Mouse (Mus musculus) spleen, adult 2 months (tissue): ENCODE data around the gene Ngdn. TPM values are rescaled to one million over a fixed set of nuclear protein-coding genes. Genes with fewer than 3 reads are reported as not detected.
"Not testable (repeated sequence)": the region's sequence is repeated elsewhere in the genome, so short reads cannot be mapped to it uniquely, and the experiment has no call there.

Experiments
- DNase-seq, 2 experiments: peaks; one replicate each; pipeline versions ENCODE4 v3.0.0 to v3.0.0-alpha.2; 2012 to 2021; ENCODE audit warnings: low spot score in 2 of 2, low read depth in 1 of 2
- H3K27ac ChIP-seq: fragments of 200-500 bp; 2 replicates; pipeline ENCODE4 v1.5.1; 2012; ENCODE audit warnings: low read length, inconsistent platforms; ENCODE audit not compliant: insufficient read depth
- H3K27me3 ChIP-seq: fragments of 200-500 bp; 2 replicates; pipeline ENCODE4 v1.6.1; 2012; ENCODE audit warnings: mild to moderate bottlenecking, moderate library complexity, low read length, inconsistent platforms; ENCODE audit not compliant: control insufficient read depth, insufficient read depth
- H3K36me3 ChIP-seq: fragments of 200-500 bp; 2 replicates; pipeline ENCODE4 v1.6.1; 2012; ENCODE audit warnings: mild to moderate bottlenecking, low read length, inconsistent platforms; ENCODE audit not compliant: control insufficient read depth, insufficient read depth
- H3K4me1 ChIP-seq: fragments of 200-500 bp; 2 replicates; pipeline ENCODE4 v1.6.1; 2011; ENCODE audit warnings: inconsistent platforms; ENCODE audit not compliant: control insufficient read depth, insufficient read depth, insufficient read length
- H3K4me3 ChIP-seq: fragments of 200-500 bp; 2 replicates; pipeline ENCODE4 v1.5.1; 2011; ENCODE audit warnings: mild to moderate bottlenecking, inconsistent platforms; ENCODE audit not compliant: insufficient read depth, insufficient read length; ENCODE audit errors: extremely low read depth
- CTCF ChIP-seq: fragments of 200-500 bp; IDR thresholded peaks from 2 replicates; pipeline ENCODE4 v1.5.1; 2011; ENCODE audit warnings: mild to moderate bottlenecking, inconsistent platforms; ENCODE audit not compliant: insufficient read depth, insufficient read length, insufficient replicate concordance; ENCODE audit errors: extremely low read depth
- POLR2A ChIP-seq: fragments of 200-500 bp; IDR thresholded peaks from 2 replicates; pipeline ENCODE4 v1.6.1; 2011; ENCODE audit warnings: low read depth, low read length, inconsistent platforms
- WGBS: fragments of 180-500 bp; shearing (Covaris S2); methylation state at CpG from one replicate; pipeline ENCODE4 v1.1.7; 2018; 5-methylcytosine and 5-hydroxymethylcytosine counted together
- polyA plus RNA-seq: library from polyadenylated mRNA; depleted of rRNA; stranded (reverse); fragments of >200 nt; gene quantifications from 2 replicates; pipeline ENCODE4 v1.2.3, GENCODE M21; 2012

Ngdn gene
- polyA plus RNA-seq, 1 experiment = 10.4 TPM

DNA sequence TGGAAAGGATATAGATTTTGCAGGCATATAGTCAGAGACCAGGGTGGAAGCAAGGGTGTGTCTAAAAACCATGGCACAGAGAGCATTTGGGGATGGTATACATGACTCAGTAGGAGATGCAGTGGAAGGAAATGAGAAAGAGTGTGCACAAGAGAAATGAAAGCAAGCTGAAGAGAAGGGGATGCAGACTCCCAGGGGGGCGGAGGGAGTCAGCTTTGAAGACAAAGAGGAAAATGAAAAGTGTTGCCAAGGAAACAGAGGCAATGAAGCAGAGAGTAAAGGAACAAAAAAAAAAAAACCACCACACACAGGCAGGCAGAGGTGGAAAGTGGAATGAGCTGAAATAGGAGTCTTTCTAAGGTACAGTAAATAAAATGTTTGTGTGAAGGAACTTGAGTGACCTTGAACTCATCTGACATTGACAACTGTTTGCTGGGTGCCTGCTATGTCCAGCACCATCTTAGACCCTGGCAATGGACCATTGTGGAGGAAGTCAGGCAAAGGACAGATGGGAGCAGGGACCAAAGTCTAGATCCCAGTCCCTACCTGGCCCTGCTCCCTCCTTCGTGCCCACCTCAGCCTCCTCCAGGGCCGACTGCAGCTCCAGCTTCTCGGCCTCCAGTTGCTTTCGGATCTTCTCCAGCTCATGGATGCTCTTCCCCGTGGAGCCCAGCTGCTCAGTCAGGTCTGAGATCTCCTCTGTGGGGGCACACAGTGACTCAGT is 41.0 kb upstream of the Ngdn start:
- no peaks in the 10 kb centered on the region for H3K27me3 ChIP-seq
- no peak overlapping the region for H3K4me3 ChIP-seq
- H3K4me1 ChIP-seq = no peaks in the 10 kb centered on the region
- H3K36me3 ChIP-seq = no peaks in the 10 kb centered on the region
- H3K27ac ChIP-seq = no peak overlapping the region
- TF ChIP-seq POLR2A (no peak), CTCF (no peak)
- DNase-seq = no peak
- WGBS = 78% methylated on average over 6 of the region's 6 CpGs

DNA sequence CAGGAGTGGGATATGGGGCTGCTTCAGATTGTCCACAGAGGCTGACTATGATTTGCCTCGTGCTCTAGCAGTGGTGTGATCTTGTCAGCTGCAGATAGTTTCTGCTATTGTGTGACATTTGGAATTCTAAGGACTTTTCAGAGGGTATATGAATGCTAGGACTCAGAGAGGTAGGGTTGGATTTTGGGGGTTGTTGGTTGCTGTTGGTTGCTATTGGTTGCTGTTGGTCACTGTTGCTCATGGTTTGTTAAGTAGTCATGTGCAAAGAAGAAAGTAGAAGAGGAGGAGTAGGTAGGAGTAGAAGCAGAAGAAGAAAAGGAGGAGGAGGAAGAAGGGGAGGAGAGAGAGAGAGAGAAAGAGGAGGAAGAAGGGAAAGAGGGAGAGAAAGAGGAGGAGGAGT is 38.6 kb upstream of the Ngdn start, which contains the start of gene Gm17428:
Gene Gm17428 (plus strand): TSS at position 301 of the 400 bp plus-strand sequence.
- Histone ChIP-seq H3K4me3 (no peak within 1 kb of the TSS), H3K4me1 (no peaks in the 10 kb centered on the region), H3K27ac (no peak within 1 kb of the TSS), H3K27me3 (no peaks in the 10 kb centered on the region), H3K36me3 (no peaks in the 10 kb centered on the region)
- DNase-seq = no peak
- TF ChIP-seq POLR2A (no peak), CTCF (no peak)
- WGBS = 68% methylated on average over 1 of the region's 1 CpGs

- H3K27ac ChIP-seq = no peak overlapping the region
- H3K36me3 ChIP-seq = no peaks in the 10 kb centered on the region
- WGBS = 96% methylated on average over 8 of the region's 8 CpGs
- no peak overlapping the region for H3K4me3 ChIP-seq
- TF ChIP-seq POLR2A (no peak), CTCF (no peak)
- DNase-seq = no peak
- H3K27me3 ChIP-seq = no peaks in the 10 kb centered on the region
- no peaks in the 10 kb centered on the region for H3K4me1 ChIP-seq
These were observed 36.6 kb upstream of the Ngdn start for GRCm38 (mm10) chr14:54978664-54979063.

- TF ChIP-seq CTCF (no peak), POLR2A (no peak)
- no peaks in the 10 kb centered on the region; the same call in 1 of the 2 replicates for H3K27me3 ChIP-seq
These were observed 33.3 kb upstream of the Ngdn start for GRCm38 (mm10) chr14:54981934-54982333.

GRCm38 (mm10) chr14:54988350-54988874 is 26.8 kb upstream of the Ngdn start:
- 90% methylated on average over 9 of the region's 9 CpGs for WGBS
- DNase-seq, H3K27me3 ChIP-seq, H3K27ac ChIP-seq, H3K36me3 ChIP-seq, H3K4me3 ChIP-seq, H3K4me1 ChIP-seq: not testable (repeated sequence)

More at GRCm38 (mm10) chr14:54981934-54982333, 33.3 kb upstream of the Ngdn start:
- no peak overlapping the region for H3K27ac ChIP-seq
- no peak for DNase-seq
- no peak overlapping the region for H3K4me3 ChIP-seq
- no peaks in the 10 kb centered on the region for H3K4me1 ChIP-seq
- no peaks in the 10 kb centered on the region for H3K36me3 ChIP-seq
- WGBS = 94% methylated on average over 7 of the region's 7 CpGs

DNA sequence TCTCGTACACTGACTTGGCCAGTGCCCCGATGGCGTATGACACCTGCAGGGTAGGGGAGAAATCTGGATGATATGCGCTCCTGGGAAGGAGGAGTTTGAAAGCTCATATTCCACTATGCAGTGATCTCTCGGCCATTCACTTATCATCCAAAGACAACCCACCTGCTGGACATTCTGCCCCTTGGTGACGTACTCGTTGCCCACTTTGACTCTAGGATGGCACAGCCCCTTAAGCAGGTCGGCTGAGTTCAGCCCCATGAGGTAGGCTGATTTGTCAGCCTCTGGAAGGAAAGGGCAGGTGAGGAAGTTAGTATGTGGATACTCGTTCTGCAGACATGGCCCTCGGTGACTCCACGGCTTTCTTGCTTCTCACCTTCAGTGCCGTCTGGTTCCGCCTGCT is 26.4 kb upstream of the Ngdn start:
- TF ChIP-seq POLR2A = no peak
- TF ChIP-seq CTCF = no peak
- no peaks in the 10 kb centered on the region for H3K4me1 ChIP-seq
- H3K27me3 ChIP-seq = no peaks in the 10 kb centered on the region; the same call in 1 of the 2 replicates
- no peak overlapping the region for H3K27ac ChIP-seq
- H3K4me3 ChIP-seq = no peak overlapping the region
- no peak for DNase-seq
- H3K36me3 ChIP-seq = no peaks in the 10 kb centered on the region
- 84% methylated on average over 13 of the region's 13 CpGs for WGBS

- 86% methylated on average over 8 of the region's 8 CpGs for WGBS
- no peak overlapping the region for H3K27ac ChIP-seq
- DNase-seq = no peak
- no peak for TF ChIP-seq POLR2A
- TF ChIP-seq CTCF = no peak
- no peaks in the 10 kb centered on the region for H3K4me1 ChIP-seq
- no peaks in the 10 kb centered on the region for H3K36me3 ChIP-seq
- no peak overlapping the region for H3K4me3 ChIP-seq
- H3K27me3 ChIP-seq = no peaks in the 10 kb centered on the region; the same call in 1 of the 2 replicates
These were observed 25.3 kb upstream of the Ngdn start for GRCm38 (mm10) chr14:54989886-54990441.
